Mouse (Mus musculus): ENCODE data around the gene Klhl35.

The Klhl35 gene

DNA sequence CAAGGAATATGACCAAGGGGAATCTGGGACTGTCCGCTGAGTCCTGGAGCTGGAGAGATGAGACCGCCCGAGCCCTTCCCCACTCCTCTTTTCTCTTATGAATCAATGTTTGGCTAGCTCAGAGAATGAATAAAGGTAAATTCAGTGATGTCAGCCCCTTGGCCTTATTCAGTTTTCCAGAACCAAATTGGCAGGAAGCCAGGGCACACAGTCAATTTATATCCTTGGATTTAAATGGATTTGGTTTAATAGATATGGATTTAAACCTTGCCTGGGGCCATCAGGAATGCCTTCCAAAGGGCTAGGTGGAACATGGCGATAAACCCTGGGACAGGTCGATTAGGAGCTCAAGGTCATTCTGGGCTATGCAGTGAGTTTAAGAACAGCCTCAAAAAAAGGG lies 23.9 kb downstream of the Klhl35 start:
- in situ Hi-C loops (cut with MboI; ENCODE audit: unreplicated experiment in 2 of 2): loop anchor here in 1 of 2 experiments (10.0 kb wide), 1 partner anchor 315 kb away; no protein-coding TSS in a partner anchor

DNA sequence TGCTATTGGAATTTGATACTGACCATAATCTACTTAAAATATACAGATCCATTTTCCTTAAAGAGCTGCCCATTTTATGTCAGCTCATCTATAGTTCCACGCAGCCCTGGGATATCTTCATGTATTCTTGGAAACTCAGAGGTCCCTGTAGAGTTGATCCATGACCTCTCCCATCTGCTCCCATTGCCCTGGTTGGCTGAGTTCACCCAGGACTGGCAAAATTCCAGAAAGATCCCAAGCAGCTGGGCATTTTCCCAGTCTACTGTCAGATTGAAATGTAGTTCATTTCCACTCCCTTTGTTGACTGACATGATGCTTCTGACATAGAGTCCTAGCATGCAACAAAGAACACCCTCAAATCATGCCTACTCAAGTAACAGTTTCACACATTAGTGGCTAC lies 33.3 kb downstream of the Klhl35 start:
- in situ Hi-C loops (cut with MboI; ENCODE audit: unreplicated experiment in 2 of 2): loop anchor here (5.0 to 10.0 kb wide), 3 partner anchors 298 to 378 kb away; no protein-coding TSS in a partner anchor

DNA sequence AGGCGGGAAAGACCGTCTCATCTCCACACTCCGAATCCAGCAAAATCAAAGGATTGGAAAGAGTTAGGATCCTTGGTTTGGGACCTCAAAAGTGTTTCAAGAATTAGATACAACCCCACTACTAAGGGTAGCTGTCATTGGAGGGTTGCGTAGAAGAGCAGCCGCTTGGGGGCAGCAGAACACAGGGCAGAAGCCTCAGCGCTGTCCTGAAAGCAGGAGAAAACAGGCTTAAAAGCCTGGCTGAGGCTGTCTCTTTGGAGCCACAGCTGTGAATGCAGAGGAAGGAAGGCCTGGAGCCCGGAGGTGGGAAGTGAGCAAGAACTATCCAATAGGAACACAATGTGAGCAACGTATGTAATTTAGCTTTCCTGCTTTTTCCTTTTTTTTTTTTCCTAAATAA lies 34.4 kb downstream of the Klhl35 start:
- in situ Hi-C loops (cut with MboI; ENCODE audit: unreplicated experiment in 2 of 2): loop anchor here (5.0 to 10.0 kb wide), 5 partner anchors 52 to 375 kb away; no protein-coding TSS in a partner anchor

DNA sequence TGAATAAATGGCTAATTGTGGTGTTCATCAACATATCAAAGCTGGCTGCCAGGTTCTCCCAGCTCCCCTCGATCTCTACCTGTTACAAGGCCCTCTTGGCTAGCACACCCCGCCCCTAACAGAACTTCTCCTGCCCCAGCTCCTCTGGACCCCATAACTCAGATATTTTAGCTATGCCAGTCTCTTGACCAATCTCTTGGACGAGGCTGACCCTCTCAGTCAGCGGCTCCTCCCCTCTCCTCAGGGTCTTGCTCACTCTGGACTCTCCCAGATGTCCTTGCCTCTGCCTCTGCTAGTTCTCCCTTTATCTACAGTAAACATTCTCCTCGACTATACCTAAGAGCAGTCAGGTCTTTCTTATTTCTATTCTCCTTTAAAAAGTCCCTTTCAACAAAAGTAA lies 34.9 kb downstream of the Klhl35 start:
- in situ Hi-C loops (cut with MboI; ENCODE audit: unreplicated experiment in 2 of 2): loop anchor here (5.0 to 10.0 kb wide), 5 partner anchors 52 to 374 kb away; no protein-coding TSS in a partner anchor

DNA sequence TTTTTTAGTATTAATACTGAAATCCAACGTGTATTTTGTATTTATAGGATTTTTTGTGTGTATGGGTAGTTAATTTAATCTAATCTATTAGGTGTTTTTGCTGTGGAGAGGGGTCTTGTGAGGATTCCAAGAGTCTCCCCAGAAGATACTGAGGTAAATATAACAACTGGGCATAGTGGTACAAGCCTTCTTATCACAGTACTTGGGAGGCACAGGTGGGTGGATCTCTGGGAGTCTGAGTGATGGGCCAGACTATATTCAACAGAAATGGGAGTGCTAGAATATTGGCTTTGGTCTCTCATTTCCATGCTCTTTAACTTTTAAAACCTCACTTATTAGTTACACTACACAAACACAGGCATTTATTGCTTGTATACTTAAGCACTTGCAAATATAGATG lies 35.3 kb downstream of the Klhl35 start:
- in situ Hi-C loops (cut with MboI; ENCODE audit: unreplicated experiment in 2 of 2): loop anchor here (5.0 to 10.0 kb wide), 5 partner anchors 51 to 374 kb away; no protein-coding TSS in a partner anchor

DNA sequence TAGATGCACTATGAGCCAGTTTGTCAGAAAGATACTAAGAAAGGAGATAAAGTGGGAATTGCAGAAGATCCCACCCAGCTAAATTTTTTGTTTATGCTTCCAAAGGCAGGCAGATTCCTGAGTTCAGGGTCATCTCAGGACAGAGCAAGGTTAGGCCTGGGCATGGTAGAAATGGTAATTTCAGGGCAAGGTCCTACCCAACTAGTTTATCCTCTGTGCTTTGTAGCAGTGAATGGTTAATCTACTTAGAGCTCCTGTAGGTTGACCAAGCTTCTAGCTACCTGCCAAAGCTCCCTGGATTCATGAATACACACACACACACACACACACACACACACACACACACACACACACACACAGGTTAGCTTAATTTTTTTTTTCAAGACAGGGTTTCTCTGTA lies 38.8 kb downstream of the Klhl35 start:
- in situ Hi-C loops (cut with MboI; ENCODE audit: unreplicated experiment in 2 of 2): loop anchor here (5.0 to 10.0 kb wide), 5 partner anchors 48 to 370 kb away; no protein-coding TSS in a partner anchor

DNA sequence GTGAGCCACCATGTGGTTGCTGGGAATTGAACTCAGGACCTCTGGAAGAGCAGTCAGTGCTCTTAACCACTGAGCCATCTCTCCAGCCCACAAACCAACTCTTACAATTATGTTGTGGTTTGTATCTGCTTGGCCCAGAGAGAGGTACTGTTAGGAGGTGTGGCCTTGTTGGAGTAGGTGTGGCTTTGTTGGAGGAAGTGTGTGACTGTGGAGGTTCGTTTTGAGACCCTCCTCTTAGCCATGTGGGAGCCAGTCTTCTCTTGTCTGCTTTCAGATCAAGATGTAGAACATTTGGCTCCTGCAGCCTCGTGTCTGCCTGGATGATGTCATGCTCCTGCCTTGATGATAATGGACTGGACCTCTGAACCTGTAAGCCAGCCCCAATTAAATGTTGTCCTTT lies 42.4 kb downstream of the Klhl35 start:
- in situ Hi-C loops (cut with MboI; ENCODE audit: unreplicated experiment in 2 of 2): loop anchor here in 1 of 2 experiments (10.0 kb wide), 1 partner anchor 367 kb away; no protein-coding TSS in a partner anchor

DNA sequence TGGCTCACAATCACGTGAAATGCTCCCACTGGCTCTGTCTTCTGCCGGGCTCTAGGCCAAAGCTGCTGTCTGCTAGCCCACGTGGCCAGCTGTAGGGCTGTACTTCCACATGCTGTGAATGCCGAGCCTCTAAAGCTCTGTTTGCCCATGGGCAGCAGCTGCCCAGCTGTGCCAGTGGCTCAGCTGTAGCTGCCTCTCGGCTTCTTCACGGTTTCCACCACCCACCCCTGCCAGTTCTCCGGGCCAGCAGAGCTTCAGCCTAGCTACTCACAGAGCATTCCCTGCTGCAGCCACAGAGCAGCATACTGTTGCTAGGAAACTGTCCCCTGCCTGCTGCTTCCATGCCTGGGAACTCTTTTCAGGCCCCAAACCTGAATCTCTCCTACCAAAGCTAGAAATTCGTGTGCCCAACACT lies 44.3 kb downstream of the Klhl35 start:
- in situ Hi-C loops (cut with MboI; ENCODE audit: unreplicated experiment in 2 of 2): no loop called here

DNA sequence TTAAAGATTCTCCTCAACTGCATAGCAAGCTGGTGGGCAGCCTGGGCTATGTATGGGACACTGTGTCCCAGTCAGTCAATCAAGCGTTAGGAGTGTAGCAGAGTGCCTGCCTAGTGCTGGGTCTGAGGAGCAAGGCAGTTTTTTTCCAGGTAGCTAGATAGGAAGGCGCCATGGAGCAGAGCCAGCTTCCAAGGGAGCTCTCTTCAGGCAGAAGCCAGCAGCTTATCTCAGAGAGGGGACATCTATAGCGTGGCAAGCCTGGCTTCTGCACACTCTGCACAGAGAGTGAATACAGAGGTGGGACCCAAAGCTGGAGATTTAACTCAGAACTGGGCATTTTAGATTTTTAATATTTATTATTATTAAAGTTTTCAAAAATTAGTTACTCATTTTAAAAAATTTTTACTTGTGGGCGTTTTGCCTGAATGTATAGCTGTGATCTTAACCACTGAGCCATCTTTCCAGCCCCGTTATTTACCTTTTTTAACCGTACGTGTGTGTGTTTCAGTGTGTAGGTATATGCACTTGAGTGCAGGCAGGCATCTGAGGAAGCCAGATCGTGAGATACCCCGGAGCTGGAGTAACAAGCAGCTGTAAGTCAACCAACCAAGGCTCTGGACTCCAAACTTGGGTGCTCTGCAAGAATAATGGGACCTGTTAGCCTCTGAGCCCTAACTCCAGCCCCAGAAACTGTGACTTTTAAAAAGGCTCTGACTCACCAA lies 50.4 kb downstream of the Klhl35 start:
- in situ Hi-C loops (cut with MboI; ENCODE audit: unreplicated experiment in 2 of 2): no loop called here

DNA sequence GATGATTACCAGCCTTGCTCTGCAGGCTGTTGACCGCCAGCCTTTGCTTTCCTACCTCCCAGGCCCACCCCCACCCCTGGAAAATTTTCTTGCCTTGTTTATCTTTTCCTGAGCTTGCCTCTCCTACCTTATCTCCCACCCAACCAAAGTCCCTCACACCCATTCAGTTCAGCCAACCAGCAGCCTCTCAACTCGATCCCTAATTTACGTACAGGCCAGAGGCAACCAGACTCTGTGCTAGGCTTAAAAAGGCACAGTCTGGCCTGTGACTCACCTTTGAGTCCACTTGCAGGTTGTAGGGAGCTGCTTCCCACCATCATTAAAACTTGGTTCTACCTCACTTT lies 51.0 kb downstream of the Klhl35 start:
- in situ Hi-C loops (cut with MboI; ENCODE audit: unreplicated experiment in 2 of 2): no loop called here

DNA sequence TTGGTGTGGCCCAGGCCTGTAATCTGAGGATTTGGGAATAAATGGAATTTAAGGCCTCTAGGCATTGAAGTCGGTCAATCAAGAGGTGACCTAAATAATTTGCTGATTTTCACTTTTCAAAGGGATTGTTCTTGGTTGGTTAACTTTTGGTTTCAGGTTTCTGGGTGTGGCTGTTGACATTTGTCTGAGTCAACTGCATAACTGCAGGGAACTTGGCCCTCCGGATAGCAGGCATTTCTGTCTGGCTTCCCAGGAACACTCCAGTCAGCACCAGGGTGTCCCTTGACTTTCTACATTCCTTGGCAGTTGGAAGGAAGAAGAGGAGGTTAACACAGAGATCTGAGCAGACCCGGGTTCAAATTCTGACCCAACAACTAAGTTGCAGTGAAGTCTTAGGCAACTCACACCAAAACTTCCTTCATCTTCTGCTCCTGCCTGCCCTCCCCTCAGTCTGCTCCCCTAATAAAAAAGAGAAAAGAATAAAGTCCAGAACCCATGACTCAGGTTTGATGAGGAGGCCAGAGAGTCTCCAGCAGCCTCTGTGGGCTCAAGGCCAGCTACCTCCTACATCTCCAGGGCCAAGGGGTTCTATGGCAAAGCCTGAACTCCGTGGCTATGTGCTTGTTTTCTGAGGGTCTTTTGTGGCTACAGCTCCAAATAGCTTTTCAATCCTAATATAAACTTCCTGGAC lies 53.3 kb downstream of the Klhl35 start:
- in situ Hi-C loops (cut with MboI; ENCODE audit: unreplicated experiment in 2 of 2): no loop called here

DNA sequence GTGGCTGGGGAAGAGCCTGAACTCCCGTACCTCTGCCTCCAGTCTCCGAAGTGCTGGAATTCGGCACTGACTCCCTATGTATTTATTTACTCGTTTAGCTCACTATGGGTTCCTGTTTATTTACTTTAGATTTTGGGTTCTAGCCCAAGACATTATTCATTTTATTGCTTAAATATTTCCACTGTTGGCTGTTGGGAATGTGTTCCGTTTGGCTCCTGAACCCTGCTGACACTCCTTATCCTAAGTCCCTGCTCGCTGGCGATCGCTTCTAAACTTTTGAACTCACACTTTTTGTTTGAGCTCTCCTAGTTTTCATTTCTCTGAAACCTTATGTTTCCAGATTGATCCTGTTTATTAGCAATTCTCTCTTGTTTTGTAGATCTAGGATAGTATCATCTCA lies 57.3 kb downstream of the Klhl35 start:
- in situ Hi-C loops (cut with MboI; ENCODE audit: unreplicated experiment in 2 of 2): no loop called here

Measured in v-Abl transformed pro-B cells (cell line).